Mouse (Mus musculus): ENCODE measurements at regions not wholly inside any gene's neighbourhood (a gene's known extent, or its start where the extent isn't known, plus 50 kb on each side); places are given as distances from the start of the nearest gene placed in this dataset.

- ATAC-seq (ENCODE audit: low FRiP score) (peak; percentile 24; the same call in 1 of the 2 replicates), DNase-seq (ENCODE audit: low spot score, missing footprints) (no peak)
- H3K4me1 ChIP-seq (ENCODE audit: control insufficient read depth, insufficient read depth, low read length) = no peaks in the 10 kb centered on the region
- no peak overlapping the region for H3K9ac ChIP-seq (ENCODE audit: low read length)
- WGBS = 77% methylated on average over 3 of the region's 3 CpGs
- H3K9me3 ChIP-seq (ENCODE audit: control insufficient read depth, low read length) = no peaks in the 10 kb centered on the region
- H3K36me3 ChIP-seq (ENCODE audit: control insufficient read depth, insufficient read depth, low read length) = no peaks in the 10 kb centered on the region
- no peak overlapping the region for H3K4me3 ChIP-seq (ENCODE audit: low read depth, low read length)
- no peak overlapping the region for H3K4me2 ChIP-seq
- H3K27me3 ChIP-seq (ENCODE audit: control insufficient read depth, insufficient read depth, low read length) = no peaks in the 10 kb centered on the region
- no peak overlapping the region for H3K27ac ChIP-seq (ENCODE audit: low read depth, low read length)
Observed at GRCm38 (mm10) chr4:38507202-38507601, 942.9 kb upstream of the 1700009N14Rik start.

- DNase-seq (ENCODE audit: low spot score, missing footprints) (no peak), ATAC-seq (ENCODE audit: low FRiP score) (no peak)
- no peak overlapping the region for H3K4me3 ChIP-seq (ENCODE audit: low read depth, low read length)
- no peaks in the 10 kb centered on the region for H3K9me3 ChIP-seq (ENCODE audit: control insufficient read depth, low read length)
- no peaks in the 10 kb centered on the region for H3K4me1 ChIP-seq (ENCODE audit: control insufficient read depth, insufficient read depth, low read length)
- H3K27ac ChIP-seq (ENCODE audit: low read depth, low read length) = no peak overlapping the region
- no peak overlapping the region for H3K9ac ChIP-seq (ENCODE audit: low read length)
- H3K4me2 ChIP-seq = no peak overlapping the region
- no peaks in the 10 kb centered on the region for H3K36me3 ChIP-seq (ENCODE audit: control insufficient read depth, insufficient read depth, low read length)
- 64% methylated on average over 3 of the region's 3 CpGs for WGBS
- no peaks in the 10 kb centered on the region for H3K27me3 ChIP-seq (ENCODE audit: control insufficient read depth, insufficient read depth, low read length)
Observed at GRCm38 (mm10) chr4:38519108-38519507, 931.0 kb upstream of the 1700009N14Rik start.

Data from midbrain, embryonic 11.5 days (tissue).